Mouse (Mus musculus): ENCODE results near the gene Ccdc116. TPM values are rescaled to one million over a fixed set of nuclear protein-coding genes. Genes with fewer than 3 reads are reported as not detected.
"Not testable (repeated sequence)": the region's sequence is repeated elsewhere in the genome, so short reads cannot be mapped to it uniquely, and the experiment has no call there.

Gene Ccdc116
- 1 to 10 TPM in 3 of 4 experiments, under 1 TPM in 1; 0.71 to 2.4 (median 1.6) TPM for total RNA-seq (2022)

DNA sequence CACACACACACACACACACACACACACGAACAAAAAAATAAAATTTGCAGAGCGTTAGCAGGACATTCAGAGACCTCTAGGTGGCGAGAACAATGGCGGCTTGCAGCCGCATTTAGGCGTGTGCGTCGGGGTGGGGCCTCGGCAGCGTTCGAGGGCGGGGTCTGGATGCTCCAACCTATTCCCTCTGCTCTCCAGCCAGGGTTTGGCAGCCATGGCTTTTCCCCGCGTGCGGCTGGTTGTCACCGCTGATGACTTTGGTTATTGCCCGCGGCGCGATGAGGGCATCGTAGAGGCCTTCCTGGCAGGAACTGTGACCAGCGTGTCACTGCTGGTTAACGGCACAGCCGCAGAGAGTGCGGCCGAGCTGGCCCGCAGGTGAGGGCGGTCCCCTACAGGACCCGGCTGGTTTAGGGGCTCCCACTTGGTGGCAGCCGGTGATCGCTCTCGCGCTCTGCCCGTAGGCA, at the start of gene Ccdc116:
Ccdc116 (minus strand) TSS at position 458 of the 464 bp plus-strand sequence.
- DNase-seq (ENCODE audit: low spot score in 2 of 2) = peak; percentile 66 to 72

DNA sequence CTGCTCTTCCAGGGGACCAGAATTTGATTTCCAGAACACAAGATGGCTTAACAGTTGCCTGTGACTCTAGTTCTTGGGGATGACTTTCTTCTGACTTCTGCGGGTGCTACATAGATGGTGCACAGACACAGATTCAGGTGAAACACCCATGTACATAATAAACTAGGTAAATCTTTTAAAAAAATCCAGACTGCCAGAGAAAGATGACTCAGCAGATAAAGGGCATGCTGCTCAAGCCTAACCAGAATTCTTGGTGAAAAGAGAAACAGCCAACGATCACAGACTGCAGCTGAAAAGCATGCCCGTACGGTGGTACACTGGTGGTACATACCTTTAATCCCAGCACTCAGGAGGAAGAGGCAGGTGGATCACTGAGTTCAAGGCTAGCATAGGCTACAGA, 46.8 kb upstream of the Ccdc116 start:
- DNase-seq (ENCODE audit: low spot score in 2 of 2) = no peak

DNA sequence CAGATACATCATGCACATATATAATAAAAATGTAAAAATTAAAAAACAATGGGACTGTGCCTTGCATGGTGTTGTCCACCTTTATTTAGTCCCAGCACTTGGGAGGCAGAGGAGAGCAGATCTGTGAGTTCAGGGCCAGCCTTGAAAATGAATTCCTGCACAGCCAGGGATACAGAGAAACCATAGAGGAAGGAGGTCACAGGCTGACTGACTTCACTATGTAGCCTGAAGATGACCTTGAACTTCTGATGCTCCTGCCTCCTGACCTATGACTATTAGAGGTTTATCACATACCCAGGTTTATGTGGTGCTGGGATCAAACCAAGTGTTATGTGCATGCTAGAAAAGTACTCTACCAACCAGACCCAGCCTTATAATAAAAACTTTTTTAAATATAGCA, 38.4 kb upstream of the Ccdc116 start:
- no peak for DNase-seq (ENCODE audit: low spot score in 2 of 2)

DNA sequence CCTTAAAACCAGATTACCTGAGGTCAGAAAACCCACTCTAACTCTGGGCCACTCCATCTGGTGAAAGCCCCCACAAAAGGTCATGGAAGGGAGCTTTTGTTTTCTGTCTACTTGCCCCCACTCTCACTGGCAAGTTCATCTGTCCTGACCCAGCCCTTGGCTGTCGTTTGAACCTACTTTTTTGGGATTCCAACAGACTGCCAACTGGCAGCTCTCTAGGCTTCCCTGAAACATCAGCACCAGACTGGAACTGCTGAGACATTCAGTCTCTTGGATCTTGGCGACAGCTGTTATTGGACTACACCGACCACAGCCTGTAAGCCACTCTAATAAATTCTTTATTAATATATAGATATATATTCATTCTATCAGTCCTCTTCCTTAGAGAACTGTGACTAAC, 36.0 kb upstream of the Ccdc116 start:
- DNase-seq (ENCODE audit: low spot score in 2 of 2) = no peak

DNA sequence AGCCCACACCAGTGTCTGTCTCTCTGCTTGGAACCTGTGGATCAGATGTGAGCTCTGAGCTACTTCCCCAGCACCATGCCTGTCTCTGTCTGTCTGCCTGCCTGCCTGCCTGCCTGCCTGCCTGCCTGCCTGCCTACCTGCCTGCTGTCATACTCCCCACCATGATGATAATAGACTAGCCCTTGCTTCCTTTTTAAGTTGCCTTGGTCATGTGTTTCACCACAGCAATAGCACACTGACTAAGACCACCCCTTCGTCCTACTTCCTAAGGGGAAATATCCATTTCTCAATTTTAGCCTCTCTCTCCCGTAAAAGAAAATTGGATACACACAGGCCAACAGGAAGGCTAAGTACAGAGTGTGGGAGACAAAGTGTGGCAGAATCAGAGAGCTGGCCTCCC, 35.1 kb upstream of the Ccdc116 start:
- no peak for DNase-seq (ENCODE audit: low spot score in 2 of 2)

DNA sequence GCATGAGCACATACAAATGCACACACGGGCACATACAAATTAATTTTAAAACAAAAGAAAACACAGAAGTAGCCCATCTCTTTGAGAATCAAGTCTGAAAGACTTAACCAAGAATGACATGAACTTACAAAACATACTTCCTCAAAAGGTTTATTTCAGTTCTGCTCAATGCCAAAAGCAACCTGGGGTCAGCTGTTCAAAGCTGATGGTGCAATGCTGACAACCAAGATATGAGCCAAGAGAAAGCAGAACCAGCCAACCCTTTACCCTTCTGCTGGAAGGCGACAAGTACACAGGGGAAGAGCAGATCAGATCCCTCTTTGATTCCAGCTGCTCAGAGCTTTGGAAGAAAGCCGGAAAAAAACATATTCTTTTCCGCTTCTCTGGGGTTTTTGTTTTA, 34.4 kb upstream of the Ccdc116 start:
- DNase-seq (ENCODE audit: low spot score in 2 of 2) = no peak

DNA sequence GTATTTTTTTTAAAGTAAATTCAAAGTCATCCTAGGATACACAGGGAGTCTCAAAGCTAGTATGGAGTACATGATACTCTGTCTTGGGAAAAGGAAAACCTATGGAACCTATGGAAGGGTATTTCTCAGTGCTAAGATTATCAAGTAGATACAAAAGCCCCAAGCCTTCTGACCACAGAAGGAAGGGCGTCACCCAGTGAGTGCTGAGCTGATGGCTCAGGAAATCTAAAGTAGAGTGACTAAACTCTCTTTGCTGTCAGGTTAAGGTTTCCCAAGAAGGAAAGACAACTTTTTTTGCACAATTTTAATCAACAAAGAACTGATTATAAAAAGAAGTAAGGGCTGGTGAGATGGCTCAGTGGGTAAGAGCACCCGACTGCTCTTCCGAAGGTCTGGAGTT, 32.7 kb upstream of the Ccdc116 start:
- no peak for DNase-seq (ENCODE audit: low spot score in 2 of 2)

DNA sequence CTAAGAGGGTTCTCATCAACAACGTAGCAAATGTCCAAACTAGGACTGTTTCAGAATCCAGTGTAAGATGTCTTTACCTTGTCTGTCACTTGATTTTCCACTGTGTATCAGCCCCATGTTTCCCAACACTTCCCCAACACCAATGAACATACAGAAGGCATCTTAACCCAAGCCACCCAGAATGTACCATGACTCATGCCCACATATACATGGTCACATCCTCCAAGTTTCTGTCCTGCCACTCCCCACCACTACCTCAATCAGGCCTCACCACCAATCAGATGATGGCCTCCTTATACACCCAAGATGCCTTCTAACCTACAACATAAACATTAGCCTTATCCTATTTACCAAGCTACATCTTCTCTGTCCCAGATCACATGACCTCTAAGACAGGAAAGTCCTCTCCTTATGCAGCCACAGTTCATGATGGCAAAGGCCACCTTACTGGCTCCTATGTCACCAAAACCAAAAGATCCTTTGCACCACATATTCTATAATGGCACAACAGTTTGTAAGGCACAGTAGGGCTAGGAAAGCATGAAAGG, 30.7 kb upstream of the Ccdc116 start:
- DNase-seq (ENCODE audit: low spot score in 2 of 2) = no peak

DNA sequence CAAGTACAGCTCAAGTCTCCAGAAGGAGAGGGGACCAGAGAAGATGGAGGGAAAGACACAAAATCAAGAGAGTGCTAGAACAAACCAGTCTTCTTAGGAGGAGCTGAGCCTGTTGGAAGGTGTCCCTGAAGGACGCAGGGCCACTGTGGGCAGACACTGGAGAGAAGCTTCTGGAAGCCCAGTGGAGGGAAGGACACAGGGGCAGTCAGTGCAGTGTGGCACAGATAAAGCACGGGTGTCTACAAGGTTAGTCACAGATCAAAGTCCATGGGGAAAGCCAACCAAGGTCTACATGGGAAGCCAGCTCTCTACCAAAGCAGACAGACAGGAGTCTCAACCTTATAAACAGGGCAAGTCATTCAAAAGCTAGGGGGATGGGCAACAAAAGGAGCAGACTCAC, 28.7 kb upstream of the Ccdc116 start:
- no peak for DNase-seq (ENCODE audit: low spot score in 2 of 2)

DNA sequence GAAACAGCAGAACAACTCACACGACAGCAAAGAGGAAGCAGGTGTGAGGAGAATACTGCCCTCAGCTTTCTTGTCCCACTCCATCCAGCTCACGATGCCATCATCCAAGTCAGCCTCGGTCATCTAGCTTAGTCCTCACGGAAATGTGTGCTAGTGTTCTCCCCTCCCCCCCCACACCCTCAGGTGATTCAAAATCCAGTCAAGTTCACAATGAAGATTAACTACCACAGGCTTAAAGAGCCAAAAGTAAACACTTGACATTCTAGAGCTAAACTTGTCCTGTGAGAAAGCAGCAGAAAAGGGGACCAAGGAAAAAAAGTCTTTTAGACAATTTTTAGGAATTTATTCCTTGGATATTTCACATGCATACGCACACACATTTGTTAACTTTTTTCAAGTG, 21.0 kb upstream of the Ccdc116 start:
- DNase-seq (ENCODE audit: low spot score in 2 of 2) = no peak

DNA sequence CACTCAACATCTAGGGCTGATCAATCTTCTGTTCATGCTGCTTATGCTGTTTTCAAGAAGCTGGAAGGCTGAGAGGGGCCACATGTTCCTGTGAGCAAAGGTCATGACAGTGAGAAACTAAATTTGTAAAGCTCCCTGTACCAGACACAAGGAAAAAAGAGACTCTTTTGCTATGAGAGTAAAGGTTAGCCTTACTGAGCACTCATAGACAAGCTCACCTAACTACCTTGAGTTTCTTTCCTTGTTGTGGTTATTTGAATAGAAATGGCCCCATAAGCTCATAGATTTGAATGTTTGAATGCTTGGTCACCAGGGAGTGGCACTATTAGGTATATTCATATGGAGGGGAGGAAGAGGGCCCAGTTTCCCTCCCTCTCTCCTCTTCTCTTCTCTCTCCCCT, 20.1 kb upstream of the Ccdc116 start:
- no peak for DNase-seq (ENCODE audit: low spot score in 2 of 2)

DNA sequence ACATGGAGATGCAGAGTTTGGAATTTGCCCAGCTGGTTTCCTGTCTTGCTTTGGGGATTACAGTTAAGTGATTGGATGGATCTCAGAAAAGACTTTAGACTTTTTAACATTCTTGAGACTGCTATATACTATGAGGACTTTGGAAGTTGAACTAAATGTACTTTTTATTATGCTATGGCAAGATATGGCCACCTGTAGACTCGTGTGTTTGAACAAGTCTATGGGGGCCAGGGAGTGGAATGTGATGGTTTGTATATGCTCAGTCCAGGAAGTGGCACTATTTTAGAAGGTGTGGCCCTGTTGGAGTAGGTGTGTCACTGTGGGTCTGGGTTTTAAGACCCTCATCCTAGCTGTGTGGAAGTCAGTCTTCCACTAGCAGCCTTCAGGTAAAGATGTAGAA, 18.4 kb upstream of the Ccdc116 start:
- DNase-seq (ENCODE audit: low spot score in 2 of 2) = not testable (repeated sequence)

DNA sequence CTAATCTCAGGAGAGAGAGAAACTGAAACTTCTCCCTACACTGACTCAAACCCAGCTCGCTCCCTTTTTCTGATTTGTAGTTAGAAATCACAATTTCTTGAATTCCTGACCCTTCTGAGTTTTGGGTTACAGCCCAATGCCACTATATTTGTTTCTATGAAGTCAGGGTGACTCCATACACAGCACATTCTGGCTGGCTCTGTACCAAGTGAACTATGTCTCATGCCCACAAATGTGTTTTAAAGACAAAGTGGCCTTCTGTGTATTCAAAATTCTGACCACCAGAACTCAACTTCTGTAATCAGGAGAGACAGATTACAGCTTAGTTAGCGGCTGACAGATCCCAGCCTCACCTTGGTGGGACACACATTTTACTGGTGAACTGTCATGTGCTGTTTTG, 7.3 kb upstream of the Ccdc116 start:
- DNase-seq (ENCODE audit: low spot score in 2 of 2) = no peak

DNA sequence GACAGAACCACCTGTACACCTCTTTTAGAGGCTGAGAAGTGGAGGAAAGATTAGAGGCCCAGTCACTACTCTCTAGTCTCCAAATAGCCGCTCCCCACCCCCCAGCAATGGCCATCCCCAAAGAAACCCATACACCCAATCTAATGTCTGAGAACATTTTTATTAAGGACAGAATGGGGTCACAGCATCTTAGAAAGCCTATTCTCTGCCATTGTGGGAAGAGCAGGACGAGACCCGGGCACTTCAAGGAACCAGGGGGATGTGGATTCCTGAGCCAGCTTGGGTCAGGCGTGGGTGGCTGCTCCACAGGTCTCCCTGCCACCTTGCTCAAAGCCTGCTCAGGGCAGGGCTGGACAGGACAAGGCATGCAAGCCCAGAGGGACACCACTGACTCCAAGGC, 4.8 kb upstream of the Ccdc116 start:
- no peak for DNase-seq (ENCODE audit: low spot score in 2 of 2)

DNA sequence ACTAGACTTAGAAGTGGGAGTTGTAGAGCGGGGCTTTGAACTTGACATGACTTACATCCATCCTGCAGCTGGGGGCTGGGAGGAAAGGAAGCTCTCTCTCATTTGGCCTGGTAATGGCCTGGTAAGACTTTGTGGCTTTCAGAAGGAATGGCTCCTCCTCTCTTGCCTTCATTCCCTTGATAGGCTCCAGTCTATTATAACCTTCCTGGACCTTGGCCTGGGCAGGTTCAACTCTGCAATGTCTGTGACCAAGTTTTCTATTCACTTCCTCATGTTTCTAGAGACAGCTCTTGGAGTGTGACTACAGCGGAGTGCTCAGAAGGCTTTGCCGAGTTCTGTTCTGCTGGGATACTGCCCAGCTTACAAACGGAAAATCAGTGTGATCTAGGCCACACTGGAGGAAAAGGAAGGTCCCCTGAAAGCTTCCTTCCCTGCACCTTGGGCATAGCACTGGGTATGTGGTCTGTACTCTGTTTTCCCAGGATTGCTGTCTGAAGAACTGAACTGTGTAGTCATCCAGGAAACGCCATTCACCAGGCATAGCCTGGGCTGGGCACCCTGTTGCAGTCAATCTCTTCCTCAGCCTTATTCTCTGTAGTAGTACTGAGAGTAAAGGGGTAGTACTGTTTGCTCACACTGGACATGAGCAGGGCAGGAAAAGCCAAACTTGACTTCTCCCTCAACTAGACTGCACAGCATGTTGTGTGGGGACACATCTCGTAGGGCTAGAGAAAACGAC, 3.7 kb upstream of the Ccdc116 start:
- DNase-seq (ENCODE audit: low spot score in 2 of 2) = no peak

DNA sequence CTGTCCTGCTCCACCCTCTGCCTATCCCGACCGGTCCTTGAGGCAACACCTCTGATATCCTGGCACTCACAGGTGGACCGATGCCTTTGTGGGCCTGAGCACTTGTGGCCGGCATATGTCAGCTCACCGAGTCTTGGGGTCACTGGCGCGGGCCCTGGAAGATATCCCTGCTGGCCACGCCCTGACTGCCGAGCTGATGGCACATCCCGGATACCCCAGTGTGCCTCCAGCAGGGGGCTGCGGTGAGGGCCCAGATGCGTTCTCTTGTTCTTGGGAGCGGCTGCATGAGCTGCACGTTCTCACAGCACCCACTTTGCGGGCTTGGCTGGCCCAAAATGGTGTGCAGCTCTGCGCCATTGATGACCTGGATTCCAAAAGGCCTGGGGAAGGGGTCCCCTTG, 1.1 kb upstream of the Ccdc116 start:
- DNase-seq (ENCODE audit: low spot score in 2 of 2) = no peak

DNA sequence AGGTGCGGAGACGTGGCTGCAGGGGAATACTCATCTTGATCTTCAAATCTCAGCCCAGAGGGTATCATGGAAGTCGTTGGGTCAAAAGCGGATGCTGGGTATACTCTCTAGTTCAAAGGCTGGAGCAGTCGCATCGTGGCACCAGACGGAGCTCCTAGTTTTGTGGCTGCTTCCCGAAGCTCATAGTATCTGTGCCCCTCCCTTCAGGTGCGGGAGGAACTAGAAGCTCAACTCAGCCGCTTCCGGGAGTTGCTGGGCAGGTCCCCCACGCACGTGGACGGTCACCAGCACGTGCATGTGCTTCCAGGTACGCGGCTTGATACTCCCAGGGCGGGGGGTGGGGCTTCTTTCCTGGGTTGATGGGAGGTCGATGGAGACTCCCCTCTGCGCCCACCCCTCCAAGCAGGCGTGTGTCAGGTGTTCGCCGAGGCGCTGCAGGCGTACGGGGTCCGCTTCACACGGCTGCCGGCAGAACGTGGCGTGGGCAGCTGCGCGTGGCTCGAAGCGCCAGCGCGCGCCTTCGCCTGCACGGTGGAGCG, 431 bp upstream of the Ccdc116 start:
- no peak for DNase-seq (ENCODE audit: low spot score in 2 of 2)

DNA sequence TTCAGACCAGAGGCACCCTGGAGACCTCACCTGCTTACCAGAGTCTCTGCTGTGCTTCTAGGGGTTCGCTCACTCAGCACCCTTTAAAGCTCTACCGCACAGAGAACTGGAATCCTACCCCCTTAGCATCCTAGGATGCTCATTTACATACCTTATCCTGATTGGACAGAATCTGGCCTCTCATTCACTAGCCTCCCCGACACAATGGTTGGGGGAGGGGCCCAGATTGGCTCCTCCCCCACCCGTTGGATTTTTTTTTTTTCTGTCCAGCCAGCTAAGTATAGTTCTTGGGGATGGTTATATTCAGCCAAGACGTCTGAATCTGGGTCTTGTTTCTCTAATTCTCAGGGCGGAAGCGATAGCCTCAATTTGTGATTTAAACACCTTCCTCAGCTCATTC, 2.7 kb downstream of the Ccdc116 start, which contains the start of gene Ydjc:
Ydjc (plus strand) TSS at position 283 of the 400 bp plus-strand sequence.
- no peak for DNase-seq (ENCODE audit: low spot score in 2 of 2)

DNA sequence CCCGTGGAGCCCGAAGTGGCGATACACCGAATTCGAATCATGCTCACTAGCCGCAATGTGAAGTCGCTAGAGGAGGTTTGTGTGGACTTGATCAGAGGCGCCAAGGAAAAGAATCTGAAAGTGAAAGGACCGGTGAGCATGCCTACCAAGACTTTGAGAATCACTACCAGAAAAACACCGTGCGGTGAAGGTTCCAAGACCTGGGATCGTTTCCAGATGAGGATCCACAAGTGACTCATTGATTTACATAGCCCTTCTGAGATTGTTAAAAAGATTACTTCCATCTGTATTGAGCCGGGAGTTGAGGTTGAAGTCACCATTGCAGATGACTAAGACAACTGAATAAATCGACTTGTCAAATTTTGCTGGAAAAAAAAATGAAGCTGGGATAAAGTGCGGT, 9.7 kb downstream of the Ccdc116 start:
- no peak for DNase-seq (ENCODE audit: low spot score in 2 of 2)

DNA sequence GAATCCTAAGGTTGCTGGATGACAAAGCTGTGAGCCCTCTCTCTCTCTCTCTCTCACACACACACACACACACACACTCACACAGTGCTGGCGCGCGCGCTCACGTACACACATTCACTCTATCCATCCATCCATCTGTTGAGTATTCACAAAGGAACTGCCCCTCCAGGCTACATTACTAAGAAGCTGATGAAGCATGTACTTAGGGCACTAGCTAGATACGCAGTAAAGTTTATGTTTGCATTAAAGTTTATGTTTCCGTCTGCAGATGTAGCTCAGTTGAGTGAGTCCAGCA, 14.2 kb downstream of the Ccdc116 start:
- DNase-seq (ENCODE audit: low spot score in 2 of 2) = no peak

DNA sequence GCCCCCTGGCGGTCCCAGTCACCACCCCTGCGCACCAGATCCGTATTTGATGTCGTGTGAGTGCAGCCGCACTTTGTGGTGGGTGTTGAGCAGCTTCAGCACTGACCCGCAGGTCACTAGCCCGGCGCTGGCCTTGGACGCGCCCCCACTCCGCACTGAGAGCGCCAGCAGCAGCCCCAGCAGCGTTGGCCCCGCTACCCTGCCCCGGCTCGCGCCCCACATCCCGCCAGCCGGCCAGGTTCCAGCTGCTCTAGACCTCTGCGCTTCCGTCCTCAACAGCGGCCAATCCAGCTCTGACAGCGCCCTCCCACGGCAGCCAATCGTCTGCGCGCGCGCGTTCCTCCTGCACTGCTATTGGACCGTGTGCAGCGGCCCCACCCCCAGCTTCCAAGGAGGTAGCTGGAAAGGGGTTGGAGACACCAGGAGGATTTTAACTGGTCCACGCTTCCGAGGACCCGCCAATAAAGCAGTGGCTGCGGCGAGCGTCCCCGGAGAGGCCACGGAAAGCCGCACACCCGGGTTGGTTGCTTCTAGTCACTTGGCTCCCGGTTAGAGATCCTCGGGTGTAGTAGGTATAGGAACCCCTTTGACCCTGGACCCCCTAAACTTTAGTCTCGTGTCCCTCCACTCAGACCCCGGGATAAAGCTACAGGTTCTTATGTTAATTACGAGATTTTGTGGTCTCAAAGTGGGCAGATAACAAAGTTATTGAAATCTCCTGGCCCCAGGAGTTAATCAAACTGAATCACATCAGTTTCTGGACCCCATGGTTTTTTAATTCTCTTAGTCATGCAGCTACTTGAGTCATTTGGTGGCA, 14.7 kb downstream of the Ccdc116 start, which contains the start of gene Sdf2l1:
Sdf2l1 (minus strand) TSS at position 295 of the 817 bp plus-strand sequence.
- peak; percentile 96 to 97 for DNase-seq (ENCODE audit: low spot score in 2 of 2)

Data from layer of hippocampus, adult 8-10 months (tissue).